Mouse (Mus musculus): ENCODE data around the gene Gm28041. TPM values are rescaled to one million over a fixed set of nuclear protein-coding genes. Genes with fewer than 3 reads are reported as not detected.
"Not testable (repeated sequence)": the region's sequence is repeated elsewhere in the genome, so short reads cannot be mapped to it uniquely, and the experiment has no call there.

Gene Gm28041
- 1 to 10 TPM; 1.7 to 2.1 TPM for total RNA-seq (2021)

GRCm38 (mm10) chr13:67375050-67375911 is at the start of gene Gm28041, which contains the start of gene Zfp456:
Gene Gm28041 (minus strand): TSS chr13:67375733.
Gene Zfp456 (minus strand): TSS chr13:67375810.
- peak; percentile 71 to 77 for DNase-seq
- intact Hi-C loops (cut with DNase I): loop anchor here (1.0 kb wide), 1 partner anchor 15 kb away; the partner anchor contains the start of genes Gm28044 and Zfp953

DNA sequence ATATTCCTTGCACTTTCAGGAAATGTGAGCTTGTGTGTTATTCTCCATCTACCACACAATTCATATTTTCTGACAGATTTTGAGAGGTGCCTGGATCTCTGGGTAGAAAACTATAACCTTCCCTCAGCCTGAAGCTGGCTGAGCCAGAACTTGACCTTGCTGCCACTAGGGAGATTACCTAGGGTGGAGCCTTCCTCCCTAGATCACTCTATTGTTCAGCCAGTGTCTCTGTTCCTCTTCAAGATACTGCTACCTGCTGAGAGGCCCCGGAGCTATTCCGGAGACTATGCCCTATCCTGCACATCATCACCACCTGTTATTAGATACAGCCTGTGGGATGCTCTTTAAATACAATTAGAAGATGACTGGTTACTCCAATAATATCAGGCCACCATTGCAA is 47.0 kb upstream of the Gm28041 start:
- intact Hi-C loops (cut with DNase I); DNase-seq: not testable (repeated sequence)

GRCm38 (mm10) chr13:67421207-67421857 is 45.8 kb upstream of the Gm28041 start, which contains the start of gene Zfp459:
Gene Zfp459 (minus strand): TSS chr13:67421418.
- DNase-seq: peak; percentile 15 to 20

DNA sequence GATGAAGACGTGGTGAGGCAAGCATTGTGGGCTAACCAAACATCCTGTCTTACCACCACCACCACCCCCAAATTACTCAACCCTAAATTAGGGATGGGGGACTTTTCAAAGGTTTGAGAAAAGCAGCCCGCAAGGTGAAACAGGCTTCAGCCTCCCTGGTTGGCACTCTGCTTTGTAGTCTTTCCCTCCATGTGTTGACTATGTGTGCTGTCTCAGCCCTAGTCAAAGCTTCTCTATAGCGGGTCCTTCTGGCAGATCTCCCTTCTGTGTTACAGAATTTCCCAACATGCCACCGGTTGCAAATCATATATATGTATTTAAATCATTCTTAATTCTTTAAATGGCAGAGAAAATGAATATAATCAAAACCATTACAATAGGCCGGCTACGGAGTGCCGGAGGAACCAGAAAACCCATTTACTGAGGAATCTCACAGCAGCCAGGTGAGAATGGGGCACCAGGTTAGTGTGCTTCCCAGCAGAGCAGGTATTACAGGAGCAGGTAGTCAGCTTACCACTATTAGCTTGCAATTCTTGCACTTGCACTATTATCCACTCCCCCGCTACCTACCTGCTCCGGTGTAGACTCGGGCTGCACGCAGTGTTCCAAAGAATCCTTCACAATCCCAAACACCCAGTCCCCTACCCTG is 45.1 kb upstream of the Gm28041 start:
- intact Hi-C loops (cut with DNase I): no loop called here
- no peak for DNase-seq

More at GRCm38 (mm10) chr13:67421207-67421857, 45.8 kb upstream of the Gm28041 start, which contains the start of gene Zfp459:
- intact Hi-C loops (cut with DNase I): no loop called here

- no peak for DNase-seq
- intact Hi-C loops (cut with DNase I): no loop called here
These were observed 41.3 kb upstream of the Gm28041 start for GRCm38 (mm10) chr13:67416811-67417210.

DNA sequence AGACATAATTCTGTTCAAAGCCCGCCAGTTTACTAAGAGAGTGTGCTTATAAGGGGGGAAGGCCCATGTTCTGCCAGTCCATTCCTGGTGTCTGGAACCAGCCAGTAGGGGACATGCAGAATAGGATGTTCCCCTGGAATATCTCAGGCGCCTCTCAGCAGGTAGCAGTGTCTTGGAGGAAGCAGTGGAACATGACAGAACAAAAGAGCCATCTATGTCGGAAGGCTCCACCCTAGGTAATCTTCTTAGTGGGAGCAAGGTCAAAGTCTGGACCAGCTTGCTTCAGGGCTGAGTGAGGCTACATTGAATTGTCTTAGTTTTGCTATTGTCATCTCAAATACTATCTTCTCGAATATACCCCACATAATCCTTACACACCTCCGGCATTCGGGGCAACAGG is 40.2 kb upstream of the Gm28041 start:
- intact Hi-C loops (cut with DNase I): no loop called here
- no peak for DNase-seq

GRCm38 (mm10) chr13:67413634-67414033 is 38.1 kb upstream of the Gm28041 start:
- DNase-seq; intact Hi-C loops (cut with DNase I): not testable (repeated sequence)

GRCm38 (mm10) chr13:67399183-67399903 is 23.8 kb upstream of the Gm28041 start, which contains the start of gene Zfp429:
Gene Zfp429 (minus strand): TSS chr13:67399819.
- intact Hi-C loops (cut with DNase I): loop anchor here (5.0 kb wide), 1 partner anchor 37 kb away; the partner anchor contains the start of genes Gm28044 and Zfp953
- DNase-seq: peak; percentile 79 to 80

GRCm38 (mm10) chr13:67376255-67376654 is 722 bp upstream of the Gm28041 start:
- DNase-seq; intact Hi-C loops (cut with DNase I): not testable (repeated sequence)

GRCm38 (mm10) chr13:67360131-67360744 is 15.3 kb downstream of the Gm28041 start, which contains the start of the genes Gm28044 and Zfp953:
Gene Gm28044 (minus strand): TSS chr13:67360536.
Gene Zfp953 (minus strand): TSS chr13:67360605.
- intact Hi-C loops (cut with DNase I): loop anchor here (1.0 to 10.0 kb wide), 6 partner anchors 15 to 365 kb away; partner anchors contain the start of genes Gm28041, Zfp429, Zfp456 and Zfp58
- DNase-seq: peak; percentile 91 to 93

- no peak for DNase-seq
- intact Hi-C loops (cut with DNase I): no loop called here
These were observed 23.7 kb downstream of the Gm28041 start for GRCm38 (mm10) chr13:67351854-67352253.

DNA sequence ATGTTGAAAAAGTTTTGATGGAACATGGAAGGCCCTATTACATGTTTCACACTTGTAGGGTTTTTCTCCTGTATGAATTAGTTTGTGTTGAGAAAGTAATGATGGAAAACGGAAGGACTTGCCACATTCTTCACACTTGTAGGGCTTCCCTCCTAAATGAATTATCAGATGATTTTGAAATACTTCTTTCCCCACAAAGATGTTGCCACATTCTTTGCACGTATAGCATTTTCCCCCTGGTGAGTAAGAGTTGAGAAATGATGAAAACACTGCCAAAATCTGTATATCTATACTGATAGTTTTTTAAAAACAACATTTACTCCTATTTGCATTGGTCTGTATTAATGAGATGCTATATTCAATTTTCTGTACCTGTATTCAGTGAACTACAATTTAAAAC is 32.1 kb downstream of the Gm28041 start:
- intact Hi-C loops (cut with DNase I): no loop called here
- no peak for DNase-seq

GRCm38 (mm10) chr13:67332877-67333276 is 42.7 kb downstream of the Gm28041 start:
- DNase-seq: peak in 1 of 2 experiments; percentile 2
- intact Hi-C loops (cut with DNase I): loop anchor here (2.0 kb wide), 1 partner anchor 26 kb away; no protein-coding TSS in a partner anchor

GRCm38 (mm10) chr13:67332019-67332724 is 43.4 kb downstream of the Gm28041 start, which contains the start of gene Zfp595:
Gene Zfp595 (minus strand): TSS chr13:67332570.
- intact Hi-C loops (cut with DNase I): loop anchor here (2.0 kb wide), 1 partner anchor 27 kb away; no protein-coding TSS in a partner anchor

DNA sequence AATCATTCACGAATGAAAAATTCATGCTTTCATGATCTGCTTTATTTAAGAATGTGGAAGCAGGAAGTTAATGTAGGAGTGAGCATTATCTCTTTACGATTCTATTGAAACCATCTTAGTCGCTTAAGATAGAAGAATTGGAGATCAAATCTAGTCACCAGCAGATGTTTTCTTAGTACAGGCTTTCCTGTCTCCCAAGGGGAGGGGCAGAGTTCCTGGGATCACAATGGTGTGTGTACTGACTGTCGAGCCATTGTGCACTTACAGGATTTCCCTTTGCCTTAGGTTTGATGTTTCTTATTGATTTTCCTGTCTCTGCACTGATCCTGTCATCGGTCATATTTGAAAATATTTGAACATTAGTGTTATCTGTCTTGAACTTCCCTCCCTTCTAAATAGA is 68.8 kb downstream of the Gm28041 start:
- intact Hi-C loops (cut with DNase I): loop anchor here (2.0 to 10.0 kb wide), 5 partner anchors 28 to 418 kb away; partner anchors contain the start of genes Gm49345, Zfp65 and Zfp729a
- no peak for DNase-seq

More at GRCm38 (mm10) chr13:67332019-67332724, 43.4 kb downstream of the Gm28041 start, which contains the start of gene Zfp595:
- peak; percentile 81 to 84 for DNase-seq

DNA sequence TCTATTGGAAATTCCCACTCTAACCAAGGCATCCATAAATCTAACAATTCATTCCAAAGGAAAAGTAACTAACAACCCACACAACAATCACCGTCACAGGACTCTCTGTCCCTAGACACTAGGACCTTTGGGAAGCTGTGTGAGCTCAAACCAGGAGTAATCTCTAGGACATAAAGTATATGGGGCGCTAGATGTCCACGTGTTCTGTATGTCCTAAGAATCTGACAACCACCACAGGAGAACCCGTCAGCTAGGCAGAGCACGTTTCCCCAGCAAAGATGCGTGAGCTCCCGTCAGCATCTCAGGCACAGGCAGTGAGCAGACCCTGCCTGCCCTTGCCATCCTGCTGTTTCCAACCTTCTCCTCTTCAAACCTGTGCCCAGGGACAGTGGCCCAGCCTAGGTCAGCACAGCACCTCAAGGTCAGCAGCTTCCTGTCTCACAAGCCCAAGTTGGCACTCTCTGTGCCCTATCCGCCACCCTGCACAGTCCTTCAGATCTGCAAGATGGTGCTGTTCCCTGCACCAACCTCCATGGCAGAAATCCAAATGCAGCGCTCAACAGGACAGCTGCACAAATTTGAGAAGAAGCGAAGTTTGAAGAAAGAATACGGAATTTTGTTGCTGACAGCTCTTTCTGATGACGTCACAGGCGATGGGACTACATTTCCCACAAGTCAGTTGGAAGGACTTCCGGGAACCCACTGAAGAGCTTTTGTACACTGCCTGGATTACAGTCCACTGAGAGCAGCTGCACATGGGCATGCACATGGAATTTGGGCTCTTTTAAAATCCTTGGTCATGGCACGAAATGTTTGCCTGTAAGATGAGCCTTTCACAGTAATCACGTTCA is 69.5 kb downstream of the Gm28041 start, which contains the start of gene Zfp457:
Zfp457 (minus strand) TSS at position 664 of the 851 bp plus-strand sequence.
- intact Hi-C loops (cut with DNase I): loop anchor here (2.0 to 10.0 kb wide), 5 partner anchors 29 to 419 kb away; partner anchors contain the start of genes Gm49345, Zfp65 and Zfp729a
- peak; percentile 88 to 89 for DNase-seq
